Mouse (Mus musculus): ENCODE results near the gene Kcnk4. TPM values are rescaled to one million over a fixed set of nuclear protein-coding genes. Genes with fewer than 3 reads are reported as not detected.

The Kcnk4 gene
- total and polyA plus RNA-seq, 3 experiments, result 0.21 to 0.80 TPM; not detected in 1

DNA sequence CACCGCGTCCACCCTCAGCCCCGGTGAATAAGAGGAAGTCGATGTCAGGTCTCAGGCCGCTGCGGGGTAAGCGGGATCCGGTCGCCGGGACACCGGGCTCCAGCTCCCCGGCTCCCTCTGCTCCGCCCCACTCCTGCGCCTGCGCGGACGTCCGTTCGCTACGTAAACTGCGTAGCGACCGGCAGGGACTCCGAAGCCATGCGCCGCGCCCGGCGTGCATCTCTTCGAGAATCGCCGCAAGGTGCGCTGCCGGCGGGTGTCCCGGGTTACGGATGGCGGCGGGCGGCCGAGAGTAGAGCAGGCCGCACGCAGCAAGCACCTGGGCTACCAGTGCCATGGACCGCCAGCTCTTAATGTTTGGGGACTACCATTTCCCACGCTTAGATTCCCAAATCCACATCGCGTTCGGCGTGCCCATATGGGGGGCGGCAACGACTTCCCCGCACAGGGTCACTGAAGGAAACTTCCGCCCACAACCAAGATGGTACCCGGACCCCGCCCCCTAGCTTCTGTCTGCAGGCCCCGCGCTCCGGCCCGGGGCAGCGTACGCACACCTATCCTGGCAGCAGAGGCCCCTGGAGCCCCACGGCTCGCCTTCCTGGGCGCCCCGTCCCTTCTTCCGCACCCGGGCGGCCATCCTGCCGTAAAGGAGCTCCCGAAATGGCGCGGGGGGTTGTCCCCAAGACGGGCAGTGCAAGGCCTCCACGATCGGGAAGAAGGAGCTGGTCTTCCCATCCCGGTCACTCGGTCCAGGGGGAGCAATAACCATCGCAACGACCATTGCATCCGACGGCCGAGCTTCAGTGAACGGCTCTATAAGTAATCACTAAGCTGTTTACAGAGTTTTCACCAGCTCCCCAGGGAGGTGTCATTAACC, 7.3 kb upstream of the Kcnk4 start, which contains the start of gene Bad (continued):
- TF ChIP-seq CTCF (conservative IDR thresholded peaks at IDR 0.05 in 1 of 2, IDR thresholded peaks at IDR 0.05 in 1 of 2; ENCODE audit: low read depth in 2 of 2, low read length in 2 of 2) (no peak), MAX (IDR thresholded peaks at IDR 0.05; ENCODE audit: low read length) (no peak), ZKSCAN1 (IDR thresholded peaks at IDR 0.05; ENCODE audit: borderline replicate concordance, low read depth, low read length) (no peak), SIN3A (IDR thresholded peaks at IDR 0.05; ENCODE audit: low read length) (peak; percentile 97), POLR2A (IDR thresholded peaks at IDR 0.05; ENCODE audit: low read depth, low read length) (peak; percentile 72), KAT2A (IDR thresholded peaks at IDR 0.05; ENCODE audit: insufficient replicate concordance, low read length) (no peak; the same call in 1 of the 2 replicates), JUN (IDR thresholded peaks at IDR 0.05; ENCODE audit: insufficient read depth, low read depth, low read length) (no peak), NRF1 (IDR thresholded peaks at IDR 0.05; ENCODE audit: low read depth, low read length) (peak; percentile 87), ELF1 (IDR thresholded peaks at IDR 0.05; ENCODE audit: low read depth, low read length) (peak; percentile 95), E2F4 (IDR thresholded peaks at IDR 0.05; ENCODE audit: insufficient replicate concordance, low read depth, low read length) (no peak), USF1 (IDR thresholded peaks at IDR 0.05; ENCODE audit: low read depth, low read length) (no peak), CHD2 (IDR thresholded peaks at IDR 0.05; ENCODE audit: low read length) (no peak), ZC3H11A (IDR thresholded peaks at IDR 0.05; ENCODE audit: low read depth, low read length) (no peak), MAFK (IDR thresholded peaks at IDR 0.05; ENCODE audit: insufficient replicate concordance, low read length) (no peak), RCOR1 (conservative IDR thresholded peaks at IDR 0.05; ENCODE audit: low read depth, low read length) (no peak), MXI1 (IDR thresholded peaks at IDR 0.05; ENCODE audit: low read depth, low read length) (peak; percentile 77), BHLHE40 (IDR thresholded peaks at IDR 0.05; ENCODE audit: low read depth, low read length) (no peak), MAZ (IDR thresholded peaks at IDR 0.05; ENCODE audit: low read depth, low read length) (no peak; the same call in 1 of the 2 replicates), HCFC1 (IDR thresholded peaks at IDR 0.05; ENCODE audit: low read depth, low read length) (peak; percentile 83)

DNA sequence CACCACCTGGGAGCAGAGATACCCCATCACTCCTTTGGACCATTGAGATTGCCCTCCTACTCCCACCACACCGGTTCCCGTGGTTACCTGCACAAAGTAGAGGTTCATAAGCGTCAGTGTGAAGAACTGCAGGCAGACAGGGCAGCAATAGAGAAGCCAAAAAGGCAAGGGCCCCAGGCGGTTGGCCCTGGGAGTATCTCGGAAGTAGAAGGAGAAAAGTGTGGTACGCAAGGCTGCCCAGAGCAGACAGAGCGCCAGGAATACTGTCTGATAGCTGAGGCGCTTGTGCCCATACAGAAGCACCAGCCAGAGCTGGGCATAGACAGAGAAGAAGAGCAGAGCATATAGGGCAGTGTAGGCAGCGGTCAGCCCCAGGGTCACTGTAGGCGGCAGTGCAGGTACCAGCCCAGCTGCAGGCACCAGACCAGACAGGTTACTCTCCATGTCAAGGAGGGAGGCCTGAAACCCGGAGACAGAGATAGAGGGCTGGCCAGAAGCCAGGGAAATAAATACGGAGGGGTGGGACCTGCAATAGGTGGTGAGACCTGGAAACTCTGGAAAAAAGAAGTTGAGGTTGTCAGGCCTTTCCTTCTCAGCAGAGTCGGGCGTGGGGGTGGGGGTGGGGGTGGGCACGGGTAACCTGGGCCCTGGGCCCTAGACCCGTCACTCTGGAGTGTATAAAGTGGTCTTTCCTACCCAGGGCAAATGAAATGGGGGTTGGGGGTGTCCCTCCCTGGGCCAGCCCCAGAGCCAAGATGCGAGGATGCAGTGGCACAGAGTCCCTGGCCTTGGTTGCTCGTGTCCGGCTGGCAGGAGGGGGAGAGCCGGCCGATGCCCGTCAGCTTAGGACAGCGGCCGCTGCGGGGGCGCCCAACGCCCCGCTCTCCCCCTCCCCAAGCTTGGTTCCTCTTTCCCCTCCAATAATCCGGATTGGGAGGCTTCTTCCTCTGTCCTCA, 6.4 kb upstream of the Kcnk4 start:
- Histone ChIP-seq H3K27ac (ENCODE audit: insufficient read depth, low read depth) (no peak overlapping the region), H3K4me2 (ENCODE audit: insufficient read depth, low read depth, poor library complexity, severe bottlenecking) (peak overlapping the region; percentile 80), H3K36me3 (replicated peaks in 1 of 2; ENCODE audit: control insufficient read depth in 1 of 2, insufficient read depth in 1 of 2, low read length in 1 of 2) (peaks cover 0 to 22% of the 10 kb centered on the region in 2 experiments), H3K79me2 (replicated peaks; ENCODE audit: control insufficient read depth, extremely low read depth, insufficient read depth, poor library complexity, severe bottlenecking) (no peaks in the 10 kb centered on the region), H3K9ac (ENCODE audit: insufficient read depth, low read depth) (peak overlapping the region; percentile 77), H3K4me3 (replicated peaks in 1 of 3; ENCODE audit: low read depth in 2 of 3, low read length in 2 of 3, poor library complexity in 1 of 3) (peak overlapping the region; percentile 71 to 78 (median 77)), H3K9me3 (replicated peaks; ENCODE audit: low read length) (no peaks in the 10 kb centered on the region), H3K27me3 (replicated peaks) (no peaks in the 10 kb centered on the region), H3K4me1 (ENCODE audit: control insufficient read depth in 1 of 2, insufficient read depth in 2 of 2) (peaks cover 6 to 24% of the 10 kb centered on the region in 2 experiments)
- dilution Hi-C loops (cut with MboI; ENCODE audit: extremely low pct_ligation_motif_present, extremely low pct_unique_long_range_greater_than_20kb, low sequenced_read_pairs) (no loop called here), in situ Hi-C loops (cut with MboI; ENCODE audit: low pct_ligation_motif_present, low pct_unique_long_range_greater_than_20kb, low sequenced_read_pairs) (no loop called here)
- TF ChIP-seq IRF4 (IDR thresholded peaks at IDR 0.05; ENCODE audit: low read depth, low read length) (no peak), USF1 (IDR thresholded peaks at IDR 0.05; ENCODE audit: low read depth, low read length) (no peak), ETS1 (conservative IDR thresholded peaks at IDR 0.05; ENCODE audit: low read depth, low read length) (no peak), TBP (conservative IDR thresholded peaks at IDR 0.05; ENCODE audit: low read depth, low read length) (no peak), ZC3H11A (IDR thresholded peaks at IDR 0.05; ENCODE audit: low read depth, low read length) (no peak)
- DNase-seq (ENCODE audit: extremely low read depth), result no peak

Measured in CH12.LX (cell line).